Mouse (Mus musculus) heart, adult 9 months (tissue): ENCODE results near the gene Plekha1.

Source experiments
- DNase-seq, 2 experiments: peaks; one replicate each; pipeline ENCODE4 v3.0.0; 2022; ENCODE audit warnings: low spot score in 2 of 2

Gene Plekha1

GRCm38 (mm10) chr7:130918260-130918659 is 52.7 kb downstream of the Plekha1 start:
- DNase-seq = no peak

- no peak for DNase-seq
These were observed 57.6 kb downstream of the Plekha1 start for GRCm38 (mm10) chr7:130922981-130923731.

- DNase-seq = no peak
These were observed 64.8 kb downstream of the Plekha1 start for GRCm38 (mm10) chr7:130930401-130930800.

GRCm38 (mm10) chr7:130932921-130933320 is 67.4 kb downstream of the Plekha1 start:
- DNase-seq = no peak

- no peak for DNase-seq
These were observed 69.1 kb downstream of the Plekha1 start for GRCm38 (mm10) chr7:130934654-130935053.

- DNase-seq = no peak
These were observed 69.9 kb downstream of the Plekha1 start for GRCm38 (mm10) chr7:130935421-130935792.

- DNase-seq = peak; percentile 81 to 87
These were observed 70.4 kb downstream of the Plekha1 start, which contains the start of gene Htra1 for GRCm38 (mm10) chr7:130935793-130936471. Htra1 (plus strand) TSS chr7:130936111.

- DNase-seq = peak; percentile 53 to 56
These were observed 71.0 kb downstream of the Plekha1 start for GRCm38 (mm10) chr7:130936472-130936951.

GRCm38 (mm10) chr7:130937266-130937841 is 71.8 kb downstream of the Plekha1 start:
- no peak for DNase-seq

GRCm38 (mm10) chr7:130938005-130938404 is 72.4 kb downstream of the Plekha1 start:
- DNase-seq = no peak

GRCm38 (mm10) chr7:130938896-130939295 is 73.3 kb downstream of the Plekha1 start:
- no peak for DNase-seq

GRCm38 (mm10) chr7:130940733-130941132 is 75.2 kb downstream of the Plekha1 start:
- DNase-seq = no peak

GRCm38 (mm10) chr7:130943280-130943895 is 77.8 kb downstream of the Plekha1 start:
- peak; percentile 61 to 65 for DNase-seq

- DNase-seq = no peak
These were observed 79.4 kb downstream of the Plekha1 start for GRCm38 (mm10) chr7:130944766-130945475.

GRCm38 (mm10) chr7:130945730-130946129 is 80.2 kb downstream of the Plekha1 start:
- DNase-seq = no peak

GRCm38 (mm10) chr7:130946303-130946702 is 80.7 kb downstream of the Plekha1 start:
- DNase-seq = no peak

- no peak for DNase-seq
These were observed 83.1 kb downstream of the Plekha1 start for GRCm38 (mm10) chr7:130948563-130949208.

GRCm38 (mm10) chr7:130949331-130949751 is 83.8 kb downstream of the Plekha1 start:
- peak; percentile 56 to 62 for DNase-seq

GRCm38 (mm10) chr7:130950482-130950881 is 84.9 kb downstream of the Plekha1 start:
- DNase-seq = no peak

GRCm38 (mm10) chr7:130951004-130951403 is 85.4 kb downstream of the Plekha1 start:
- no peak for DNase-seq

- no peak for DNase-seq
These were observed 87.8 kb downstream of the Plekha1 start for GRCm38 (mm10) chr7:130953376-130953775.
